Mouse (Mus musculus) telencephalon, adult 2 months (tissue): Measurements from ENCODE around the gene Slc38a3.
A peak's percentile ranks its signal among the peaks of the same experiment; 100 is the strongest.

Experiments used
- DNase-seq: peaks from one replicate; pipeline ENCODE4 v3.0.0-alpha.2; 2011; ENCODE audit warnings: low read depth, low spot score

Gene Slc38a3

GRCm38 (mm10) chr9:107637070-107637469 lies 32.3 kb downstream of the Slc38a3 start:
- no peak for DNase-seq

GRCm38 (mm10) chr9:107635279-107636028 lies 33.9 kb downstream of the Slc38a3 start, which contains the start of gene Gnai2:
Gene Gnai2, minus strand, starts transcription at chr9:107635367.
- DNase-seq = peak; percentile 93

GRCm38 (mm10) chr9:107634406-107635278 lies 34.7 kb downstream of the Slc38a3 start:
- no peak for DNase-seq

GRCm38 (mm10) chr9:107633661-107634405 lies 35.5 kb downstream of the Slc38a3 start:
- no peak for DNase-seq

- no peak for DNase-seq
These were observed 36.2 kb downstream of the Slc38a3 start for GRCm38 (mm10) chr9:107633091-107633660.

- DNase-seq = no peak
These were observed 36.9 kb downstream of the Slc38a3 start for GRCm38 (mm10) chr9:107632478-107632877.

- DNase-seq = no peak
These were observed 37.5 kb downstream of the Slc38a3 start for GRCm38 (mm10) chr9:107631861-107632260.

GRCm38 (mm10) chr9:107631311-107631826 lies 38.0 kb downstream of the Slc38a3 start:
- DNase-seq = no peak

GRCm38 (mm10) chr9:107630576-107630975 lies 38.8 kb downstream of the Slc38a3 start:
- DNase-seq = no peak

GRCm38 (mm10) chr9:107629901-107630425 lies 39.4 kb downstream of the Slc38a3 start:
- no peak for DNase-seq

GRCm38 (mm10) chr9:107629411-107629730 lies 40.0 kb downstream of the Slc38a3 start:
- DNase-seq = no peak

- no peak for DNase-seq
These were observed 40.5 kb downstream of the Slc38a3 start for GRCm38 (mm10) chr9:107628721-107629410.

- no peak for DNase-seq
These were observed 41.7 kb downstream of the Slc38a3 start for GRCm38 (mm10) chr9:107627387-107628255.

- no peak for DNase-seq
These were observed 42.5 kb downstream of the Slc38a3 start for GRCm38 (mm10) chr9:107626844-107627277.

- DNase-seq = no peak
These were observed 43.0 kb downstream of the Slc38a3 start for GRCm38 (mm10) chr9:107626158-107626843.

GRCm38 (mm10) chr9:107625351-107626128 lies 43.8 kb downstream of the Slc38a3 start:
- no peak for DNase-seq

- no peak for DNase-seq
These were observed 44.4 kb downstream of the Slc38a3 start for GRCm38 (mm10) chr9:107624951-107625350.

- no peak for DNase-seq
These were observed 44.8 kb downstream of the Slc38a3 start for GRCm38 (mm10) chr9:107624539-107624938.
